Mouse (Mus musculus): ENCODE results near the gene Ugt1a6a. TPM values are rescaled to one million over a fixed set of nuclear protein-coding genes. Genes with fewer than 3 reads are reported as not detected.
"Not testable (repeated sequence)": the region's sequence is repeated elsewhere in the genome, so short reads cannot be mapped to it uniquely, and the experiment has no call there.

The Ugt1a6a gene
- polyA plus RNA-seq (2014; fragmentation: Nextera tagmentation; extraction: Ambion mirVana), result not detected in 2 replicates

GRCm38 (mm10) chr1:88134457-88135011, at the start of gene Ugt1a6a:
TSS of gene Ugt1a6a (plus strand) at chr1:88134809.
- 49% methylated on average over 5 of the region's 5 CpGs for WGBS
- not testable (repeated sequence) for H3K4me2 ChIP-seq; H3K36me3 ChIP-seq (ENCODE audit: control insufficient read depth, insufficient read depth, low read length); H3K4me3 ChIP-seq (ENCODE audit: low read depth, low read length); H3K9ac ChIP-seq (ENCODE audit: low read length); H3K4me1 ChIP-seq (ENCODE audit: control insufficient read depth, insufficient read depth, low read length); DNase-seq (ENCODE audit: low spot score, missing footprints); H3K9me3 ChIP-seq (ENCODE audit: control insufficient read depth, low read length); ATAC-seq (ENCODE audit: low FRiP score); H3K27me3 ChIP-seq (ENCODE audit: control insufficient read depth, insufficient read depth, low read length); H3K27ac ChIP-seq (ENCODE audit: low read depth, low read length)

- no peak overlapping the region for H3K4me3 ChIP-seq (ENCODE audit: low read depth, low read length)
- 75% methylated on average over 1 of the region's 1 CpGs for WGBS
- H3K9ac ChIP-seq (ENCODE audit: low read length), result no peak overlapping the region
- no peaks in the 10 kb centered on the region for H3K4me1 ChIP-seq (ENCODE audit: control insufficient read depth, insufficient read depth, low read length)
- no peaks in the 10 kb centered on the region for H3K36me3 ChIP-seq (ENCODE audit: control insufficient read depth, insufficient read depth, low read length)
- no peaks in the 10 kb centered on the region for H3K27me3 ChIP-seq (ENCODE audit: control insufficient read depth, insufficient read depth, low read length)
- H3K9me3 ChIP-seq (ENCODE audit: control insufficient read depth, low read length), result no peaks in the 10 kb centered on the region
- no peak for DNase-seq (ENCODE audit: low spot score, missing footprints)
- H3K4me2 ChIP-seq, result no peak overlapping the region
- no peak for ATAC-seq (ENCODE audit: low FRiP score)
- H3K27ac ChIP-seq (ENCODE audit: low read depth, low read length), result no peak overlapping the region
Measured at GRCm38 (mm10) chr1:88086125-88086524, 48.5 kb upstream of the Ugt1a6a start.

GRCm38 (mm10) chr1:88087513-88087912, 47.1 kb upstream of the Ugt1a6a start, which contains the start of gene Ugt1a8:
TSS of gene Ugt1a8 (plus strand) at chr1:88087813.
- Histone ChIP-seq H3K9ac (ENCODE audit: low read length) (no peak within 1 kb of the TSS), H3K9me3 (ENCODE audit: control insufficient read depth, low read length) (no peaks in the 10 kb centered on the region), H3K27me3 (ENCODE audit: control insufficient read depth, insufficient read depth, low read length) (no peaks in the 10 kb centered on the region), H3K4me1 (ENCODE audit: control insufficient read depth, insufficient read depth, low read length) (no peaks in the 10 kb centered on the region), H3K36me3 (ENCODE audit: control insufficient read depth, insufficient read depth, low read length) (no peaks in the 10 kb centered on the region), H3K4me2 (no peak within 1 kb of the TSS), H3K4me3 (ENCODE audit: low read depth, low read length) (no peak within 1 kb of the TSS), H3K27ac (ENCODE audit: low read depth, low read length) (no peak within 1 kb of the TSS)
- DNase-seq (ENCODE audit: low spot score, missing footprints) (no peak), ATAC-seq (ENCODE audit: low FRiP score) (no peak)
- WGBS, result 81% methylated on average over 3 of the region's 3 CpGs

GRCm38 (mm10) chr1:88092341-88092740, 42.3 kb upstream of the Ugt1a6a start:
- no peak overlapping the region for H3K4me3 ChIP-seq (ENCODE audit: low read depth, low read length)
- H3K27me3 ChIP-seq (ENCODE audit: control insufficient read depth, insufficient read depth, low read length), result no peaks in the 10 kb centered on the region
- no peaks in the 10 kb centered on the region for H3K4me1 ChIP-seq (ENCODE audit: control insufficient read depth, insufficient read depth, low read length)
- H3K27ac ChIP-seq (ENCODE audit: low read depth, low read length), result no peak overlapping the region
- ATAC-seq (ENCODE audit: low FRiP score) (no peak), DNase-seq (ENCODE audit: low spot score, missing footprints) (no peak)
- no peak overlapping the region for H3K4me2 ChIP-seq
- H3K9ac ChIP-seq (ENCODE audit: low read length), result no peak overlapping the region
- H3K9me3 ChIP-seq (ENCODE audit: control insufficient read depth, low read length), result no peaks in the 10 kb centered on the region
- H3K36me3 ChIP-seq (ENCODE audit: control insufficient read depth, insufficient read depth, low read length), result no peaks in the 10 kb centered on the region

- H3K9ac ChIP-seq (ENCODE audit: low read length); H3K36me3 ChIP-seq (ENCODE audit: control insufficient read depth, insufficient read depth, low read length); H3K4me2 ChIP-seq; H3K9me3 ChIP-seq (ENCODE audit: control insufficient read depth, low read length); DNase-seq (ENCODE audit: low spot score, missing footprints); H3K27me3 ChIP-seq (ENCODE audit: control insufficient read depth, insufficient read depth, low read length); H3K27ac ChIP-seq (ENCODE audit: low read depth, low read length); H3K4me3 ChIP-seq (ENCODE audit: low read depth, low read length); ATAC-seq (ENCODE audit: low FRiP score); H3K4me1 ChIP-seq (ENCODE audit: control insufficient read depth, insufficient read depth, low read length): not testable (repeated sequence)
- 71% methylated on average over 3 of the region's 3 CpGs for WGBS
Measured at GRCm38 (mm10) chr1:88094270-88094676, 40.3 kb upstream of the Ugt1a6a start.

- DNase-seq (ENCODE audit: low spot score, missing footprints), result peak; percentile 80
Measured at GRCm38 (mm10) chr1:88094941-88095492, 39.6 kb upstream of the Ugt1a6a start, which contains the start of gene Ugt1a7c. TSS of gene Ugt1a7c (plus strand) at chr1:88095062.

GRCm38 (mm10) chr1:88098546-88098945, 36.1 kb upstream of the Ugt1a6a start:
- H3K36me3 ChIP-seq (ENCODE audit: control insufficient read depth, insufficient read depth, low read length); H3K27ac ChIP-seq (ENCODE audit: low read depth, low read length); H3K27me3 ChIP-seq (ENCODE audit: control insufficient read depth, insufficient read depth, low read length); H3K9me3 ChIP-seq (ENCODE audit: control insufficient read depth, low read length); H3K4me1 ChIP-seq (ENCODE audit: control insufficient read depth, insufficient read depth, low read length); H3K4me2 ChIP-seq; H3K4me3 ChIP-seq (ENCODE audit: low read depth, low read length); H3K9ac ChIP-seq (ENCODE audit: low read length); DNase-seq (ENCODE audit: low spot score, missing footprints); ATAC-seq (ENCODE audit: low FRiP score): not testable (repeated sequence)
- 87% methylated on average over 3 of the region's 3 CpGs for WGBS

More at GRCm38 (mm10) chr1:88094941-88095492, 39.6 kb upstream of the Ugt1a6a start, which contains the start of gene Ugt1a7c:
- Histone ChIP-seq H3K9me3 (ENCODE audit: control insufficient read depth, low read length) (no peaks in the 10 kb centered on the region), H3K4me3 (ENCODE audit: low read depth, low read length) (no peak within 1 kb of the TSS), H3K9ac (ENCODE audit: low read length) (no peak within 1 kb of the TSS), H3K27ac (ENCODE audit: low read depth, low read length) (no peak within 1 kb of the TSS), H3K27me3 (ENCODE audit: control insufficient read depth, insufficient read depth, low read length) (no peaks in the 10 kb centered on the region), H3K4me2 (no peak within 1 kb of the TSS), H3K4me1 (ENCODE audit: control insufficient read depth, insufficient read depth, low read length) (no peaks in the 10 kb centered on the region), H3K36me3 (ENCODE audit: control insufficient read depth, insufficient read depth, low read length) (no peaks in the 10 kb centered on the region)
- ATAC-seq (ENCODE audit: low FRiP score), result no peak
- WGBS, result 79% methylated on average over 10 of the region's 10 CpGs

GRCm38 (mm10) chr1:88099691-88100090, 34.9 kb upstream of the Ugt1a6a start:
- ATAC-seq (ENCODE audit: low FRiP score); H3K9me3 ChIP-seq (ENCODE audit: control insufficient read depth, low read length); H3K27ac ChIP-seq (ENCODE audit: low read depth, low read length): not testable (repeated sequence)

GRCm38 (mm10) chr1:88103019-88103418, 31.6 kb upstream of the Ugt1a6a start, which contains the start of gene Ugt1a6b:
TSS of gene Ugt1a6b (plus strand) at chr1:88103252.
- not testable (repeated sequence) for H3K27ac ChIP-seq (ENCODE audit: low read depth, low read length); H3K4me1 ChIP-seq (ENCODE audit: control insufficient read depth, insufficient read depth, low read length); H3K9me3 ChIP-seq (ENCODE audit: control insufficient read depth, low read length); H3K4me2 ChIP-seq; H3K9ac ChIP-seq (ENCODE audit: low read length); H3K36me3 ChIP-seq (ENCODE audit: control insufficient read depth, insufficient read depth, low read length); ATAC-seq (ENCODE audit: low FRiP score); H3K4me3 ChIP-seq (ENCODE audit: low read depth, low read length); DNase-seq (ENCODE audit: low spot score, missing footprints); H3K27me3 ChIP-seq (ENCODE audit: control insufficient read depth, insufficient read depth, low read length)
- 64% methylated on average over 2 of the region's 3 CpGs for whole genome bisulfite sequencing

More at GRCm38 (mm10) chr1:88099691-88100090, 34.9 kb upstream of the Ugt1a6a start:
- DNase-seq (ENCODE audit: low spot score, missing footprints); H3K27me3 ChIP-seq (ENCODE audit: control insufficient read depth, insufficient read depth, low read length); H3K4me1 ChIP-seq (ENCODE audit: control insufficient read depth, insufficient read depth, low read length); H3K4me3 ChIP-seq (ENCODE audit: low read depth, low read length); H3K4me2 ChIP-seq; H3K36me3 ChIP-seq (ENCODE audit: control insufficient read depth, insufficient read depth, low read length); H3K9ac ChIP-seq (ENCODE audit: low read length): not testable (repeated sequence)
- WGBS, result 90% methylated on average over 2 of the region's 2 CpGs
